Comparison of ENCODE assay signal across 8 mouse cellular contexts in genomic region chr7:81572610-81573268, GRCm38 (mm10). TPM values are rescaled to one million over a fixed set of nuclear protein-coding genes. Genes with fewer than 3 reads are reported as not detected.
DNase-seq lines count a peak whose midpoint lies in the region; ATAC-seq lines count a peak whose summit lies in the region.

No protein-coding gene starts in this region.

- intact Hi-C loops in heart, postnatal 36 days (cut with DNase I) = loop anchor here (5.0 to 10.0 kb wide), 3 partner anchors 230 to 362 kb away; partner anchors contain the start of genes Hdgfl3 and Pde8a
- intact Hi-C loops in left cerebral cortex, postnatal 36 days (cut with DNase I) = loop anchor here (5.0 to 10.0 kb wide), 2 partner anchors 50 to 202 kb away; no protein-coding TSS in a partner anchor
- intact Hi-C loops in left cerebral cortex, postnatal 25 days (cut with DNase I) = loop anchor here (10.0 kb wide), 1 partner anchor 408 kb away; no protein-coding TSS in a partner anchor

- H3K4me3 ChIP-seq in heart, embryonic 10.5 days = peak overlapping the region; percentile 92
- H3K4me3 ChIP-seq in heart, embryonic 16.5 days (ENCODE audit: low read length) = peak overlapping the region; percentile 91
- peak overlapping the region; percentile 65; the same call in 1 of the 2 replicates for H3K4me3 ChIP-seq in midbrain, embryonic 10.5 days

- peaks cover 10% of the 10 kb centered on the region for H3K4me1 ChIP-seq in heart, embryonic 10.5 days
- H3K4me1 ChIP-seq in heart, embryonic 16.5 days (ENCODE audit: control insufficient read depth, insufficient read depth, low read length) = peaks cover 18% of the 10 kb centered on the region
- peaks cover 13% of the 10 kb centered on the region for H3K4me1 ChIP-seq in midbrain, embryonic 10.5 days

- peak overlapping the region; percentile 85 for H3K4me2 ChIP-seq in heart, embryonic 16.5 days (ENCODE audit: low read depth, low read length)

- ATAC-seq in heart, embryonic 16.5 days (replicated peaks; ENCODE audit: extremely low read depth, insufficient read depth, low FRiP score) = no peak

- H3K9ac ChIP-seq in heart, embryonic 16.5 days (ENCODE audit: low read length) = peak overlapping the region; percentile 93

- H3K9me3 ChIP-seq in heart, embryonic 10.5 days = no peaks in the 10 kb centered on the region
- no peaks in the 10 kb centered on the region for H3K9me3 ChIP-seq in heart, embryonic 16.5 days (replicated peaks; ENCODE audit: control insufficient read depth, low read length)
- H3K9me3 ChIP-seq in midbrain, embryonic 10.5 days (replicated peaks) = no peaks in the 10 kb centered on the region

- H3K27me3 ChIP-seq in heart, embryonic 10.5 days (ENCODE audit: insufficient read depth, poor library complexity, severe bottlenecking) = no peaks in the 10 kb centered on the region
- H3K27me3 ChIP-seq in heart, embryonic 16.5 days (ENCODE audit: control insufficient read depth, insufficient read depth, low read length) = no peaks in the 10 kb centered on the region
- no peaks in the 10 kb centered on the region for H3K27me3 ChIP-seq in midbrain, embryonic 10.5 days (ENCODE audit: low read depth, poor library complexity, severe bottlenecking)

- DNase-seq in heart, embryonic 10.5 days (ENCODE audit: low spot score) = peak; percentile 60
- DNase-seq in heart, postnatal 36 days = no peak
- DNase-seq in MEL-GATA-1-ER (ENCODE audit: extremely low read depth, low read depth) = peak; percentile 13
- no peak for DNase-seq in midbrain, embryonic 10.5 days (ENCODE audit: low spot score)
- no peak for DNase-seq in left cerebral cortex, postnatal 36 days (ENCODE audit: low spot score in 2 of 2)
- no peak for DNase-seq in left cerebral cortex, postnatal 25 days (ENCODE audit: low spot score in 2 of 2)
- no peak for DNase-seq in thymus, postnatal 14 days

- H3K27ac ChIP-seq in heart, embryonic 10.5 days = 0 out of 2 replicates have a peak overlapping the region, but pooled peaks have one; percentile 95
- H3K27ac ChIP-seq in heart, embryonic 16.5 days (ENCODE audit: low read length) = peak overlapping the region; percentile 49
- no peak overlapping the region for H3K27ac ChIP-seq in midbrain, embryonic 10.5 days (replicated peaks)

- H3K36me3 ChIP-seq in heart, embryonic 10.5 days = peaks cover 19% of the 10 kb centered on the region; the same call in 1 of the 2 replicates
- peaks cover 9% of the 10 kb centered on the region for H3K36me3 ChIP-seq in heart, embryonic 16.5 days (ENCODE audit: control insufficient read depth, insufficient read depth)
- H3K36me3 ChIP-seq in midbrain, embryonic 10.5 days = peaks cover 14% of the 10 kb centered on the region

- 65% methylated on average over 6 of the region's 6 CpGs for WGBS in heart, embryonic 10.5 days
- 36% methylated on average over 6 of the region's 6 CpGs for WGBS in heart, embryonic 16.5 days
- WGBS in midbrain, embryonic 10.5 days = 81% methylated on average over 6 of the region's 6 CpGs

RNA-seq across cellular contexts. Expression of gene Whamm, which starts 1.7 kb away (rescaled TPM):
- 3.9 and 4.0 TPM in 2 replicates for polyA plus RNA-seq in heart, embryonic 10.5 days (2016; fragmentation: Nextera tagmentation; extraction: Ambion mirVana)
- 10 to 100 TPM in 1 of 2 experiments, 1 to 10 TPM in 1; 10.0 to 10.5 TPM for total RNA-seq in heart, postnatal 36 days (2021)
- polyA plus RNA-seq in heart, embryonic 16.5 days (2015; fragmentation: Nextera tagmentation; extraction: Ambion mirVana) = 3.9 and 4.2 TPM in 2 replicates
- 2.6 and 3.1 TPM in 2 replicates for polyA plus RNA-seq in midbrain, embryonic 10.5 days (2016; fragmentation: Nextera tagmentation; extraction: Ambion mirVana)
- total RNA-seq in left cerebral cortex, postnatal 36 days (2021) = 10 to 100 TPM; 12.3 to 21.0 TPM
- total RNA-seq in left cerebral cortex, postnatal 25 days (2021) = 10 to 100 TPM; 13.7 to 15.8 TPM

RNA-seq across cellular contexts. Expression of gene Fsd2, which starts 6.0 kb away (rescaled TPM):
- polyA plus RNA-seq in heart, embryonic 10.5 days (2016; fragmentation: Nextera tagmentation; extraction: Ambion mirVana) = 39.8 and 79.8 TPM in 2 replicates
- 100 to 1,000 TPM; 276 to 293 TPM for total RNA-seq in heart, postnatal 36 days (2021)
- polyA plus RNA-seq in heart, embryonic 16.5 days (2015; fragmentation: Nextera tagmentation; extraction: Ambion mirVana) = 76.3 and 83.4 TPM in 2 replicates
- polyA plus RNA-seq in midbrain, embryonic 10.5 days (2016; fragmentation: Nextera tagmentation; extraction: Ambion mirVana) = 0.07 TPM in 1 of 2 replicates, not detected in the other
- total RNA-seq in left cerebral cortex, postnatal 36 days (2021) = under 1 TPM; 0.10 to 0.25 TPM
- under 1 TPM in 1 of 2 experiments, not detected in 1; 0.16 TPM for total RNA-seq in left cerebral cortex, postnatal 25 days (2021)

Comparison
In these comparisons a context has a peak if more than half of its experiments do, and no peak if none do; other contexts are left out.
1. DNase-seq: peak in heart, embryonic 10.5 days (single experiment) and MEL-GATA-1-ER (single experiment); none in heart, postnatal 36 days (0 of 2), midbrain, embryonic 10.5 days (single experiment), left cerebral cortex, postnatal 36 days (0 of 2), left cerebral cortex, postnatal 25 days (0 of 2) and thymus, postnatal 14 days (single experiment).
2. RNA of gene Fsd2, which starts 6.0 kb away (total RNA-seq): 276 to 293 TPM in heart, postnatal 36 days; 0.10 to 0.25 TPM in left cerebral cortex, postnatal 36 days and 0.16 TPM in left cerebral cortex, postnatal 25 days; every median in the first group is over 100 times any median in the second.
3. Peak in every context shown above with its lines, with median percentiles within 50 percentile points of each other: H3K4me3 ChIP-seq.